In the genomic region with DNA sequence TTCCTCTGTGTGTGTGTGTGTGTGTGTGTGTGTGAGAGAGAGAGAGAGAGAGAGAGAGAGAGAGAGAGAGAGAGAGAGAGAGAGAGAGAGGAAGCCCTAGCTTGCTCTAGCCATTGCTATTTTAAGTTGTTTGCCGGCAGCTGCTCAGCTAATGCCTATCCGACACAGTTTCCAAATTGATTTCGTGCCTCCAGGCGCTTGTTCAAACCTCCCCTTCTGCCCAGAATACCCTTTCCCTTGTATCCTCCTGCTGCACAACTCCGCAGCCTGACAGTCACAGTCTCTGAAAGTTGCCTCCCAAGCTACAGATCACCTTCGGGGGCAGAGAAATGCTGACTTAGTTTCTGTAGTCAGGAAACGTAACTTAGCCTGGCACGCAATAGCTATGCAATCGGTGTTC, we compare ENCODE assay signal across 25 mouse cellular contexts.
DNase-seq lines count a peak whose midpoint lies in the region; ATAC-seq and TF ChIP-seq lines count a peak whose summit lies in the region.
"Had no signal": no experiment of that assay in that cellular context is flagged by ENCODE, and none has a peak within 500 bp of the region (broad histone marks: within the 10 kb centered on the region; RNA-seq: fewer than 3 reads in every experiment).

No protein-coding gene starts in this region.

- peak; percentile 61 for DNase-seq in heart, adult 11 months
- DNase-seq in midbrain, embryonic 10.5 days (ENCODE audit: low spot score) = no peak
- no peak for DNase-seq in midbrain, embryonic 11.5 days (ENCODE audit: low spot score, missing footprints)
- peak; percentile 44 for DNase-seq in brain, embryonic 14.5 days (ENCODE audit: low read depth)
- peak; percentile 34 for DNase-seq in midbrain, postnatal 0 days (ENCODE audit: low spot score)
- DNase-seq: adrenal gland, postnatal 25 days; B cell, adult 2 months; cerebellum, postnatal 25 days; embryo, embryonic 11 days; gastrocnemius, postnatal 25 days; heart, adult 18-20 months; heart, postnatal 4 days; kidney, adult 8-10 months; kidney, postnatal 4 days; layer of hippocampus, postnatal 36 days; retina, postnatal 1 day; right cerebral cortex, postnatal 14 days had no signal

- H3K27me3 ChIP-seq in heart, embryonic 12.5 days (replicated peaks) = peaks cover 18% of the 10 kb centered on the region
- peaks cover 14% of the 10 kb centered on the region for H3K27me3 ChIP-seq in midbrain, embryonic 10.5 days (ENCODE audit: low read depth, poor library complexity, severe bottlenecking)
- no peaks in the 10 kb centered on the region for H3K27me3 ChIP-seq in midbrain, embryonic 11.5 days (ENCODE audit: control insufficient read depth, insufficient read depth, low read length)
- H3K27me3 ChIP-seq in midbrain, postnatal 0 days (ENCODE audit: insufficient read depth, low read length) = no peaks in the 10 kb centered on the region

- no peak overlapping the region for H3K9ac ChIP-seq in heart, embryonic 12.5 days
- no peak overlapping the region for H3K9ac ChIP-seq in midbrain, embryonic 11.5 days (ENCODE audit: low read length)
- no peak overlapping the region for H3K9ac ChIP-seq in midbrain, postnatal 0 days (replicated peaks; ENCODE audit: low read length, poor library complexity, severe bottlenecking)
- H3K9ac ChIP-seq: embryonic facial prominence, embryonic 13.5 days; intestine, embryonic 15.5 days; lung, embryonic 15.5 days had no signal

- H3K4me2 ChIP-seq in heart, embryonic 12.5 days = no peak overlapping the region
- H3K4me2 ChIP-seq in midbrain, embryonic 11.5 days = no peak overlapping the region
- H3K4me2 ChIP-seq in midbrain, postnatal 0 days (ENCODE audit: low read depth, low read length, poor library complexity, severe bottlenecking) = no peak overlapping the region
- H3K4me2 ChIP-seq: embryonic facial prominence, embryonic 13.5 days; heart, embryonic 11.5 days; intestine, embryonic 15.5 days; lung, embryonic 15.5 days had no signal

- ATAC-seq in heart, embryonic 12.5 days (ENCODE audit: insufficient number of reproducible peaks, low FRiP score) = no peak
- no peak for ATAC-seq in midbrain, embryonic 11.5 days (ENCODE audit: low FRiP score)
- ATAC-seq in midbrain, postnatal 0 days (ENCODE audit: low FRiP score) = no peak
- ATAC-seq: hindbrain, embryonic 16.5 days; intestine, embryonic 15.5 days had no signal

- 67% methylated on average over 9 of the region's 9 CpGs for WGBS in heart, embryonic 12.5 days
- 76% methylated on average over 9 of the region's 9 CpGs for WGBS in midbrain, embryonic 10.5 days
- WGBS in midbrain, embryonic 11.5 days = 60% methylated on average over 9 of the region's 9 CpGs
- WGBS in midbrain, postnatal 0 days = 39% methylated on average over 9 of the region's 9 CpGs

- TF ChIP-seq CTCF in brain, embryonic 14.5 days (IDR thresholded peaks at IDR 0.05; ENCODE audit: borderline replicate concordance, extremely low read depth, insufficient read depth, insufficient read length) = no peak
- no peak for TF ChIP-seq CTCF in midbrain, postnatal 0 days (IDR thresholded peaks at IDR 0.05)

- no peak overlapping the region for H3K4me3 ChIP-seq in heart, embryonic 12.5 days
- H3K4me3 ChIP-seq in midbrain, embryonic 10.5 days = no peak overlapping the region
- no peak overlapping the region for H3K4me3 ChIP-seq in midbrain, embryonic 11.5 days (ENCODE audit: low read depth, low read length)
- H3K4me3 ChIP-seq in midbrain, postnatal 0 days (ENCODE audit: low read depth, low read length) = no peak overlapping the region
- H3K4me3 ChIP-seq: embryonic facial prominence, embryonic 13.5 days; erythroblast, embryonic 14.5 days; intestine, embryonic 15.5 days; lung, embryonic 15.5 days had no signal

- H3K36me3 ChIP-seq in heart, embryonic 12.5 days = no peaks in the 10 kb centered on the region
- H3K36me3 ChIP-seq in midbrain, embryonic 10.5 days = no peaks in the 10 kb centered on the region
- no peaks in the 10 kb centered on the region for H3K36me3 ChIP-seq in midbrain, embryonic 11.5 days (ENCODE audit: control insufficient read depth, insufficient read depth, low read length)
- H3K36me3 ChIP-seq in midbrain, postnatal 0 days (ENCODE audit: insufficient read depth, low read length) = no peaks in the 10 kb centered on the region
- H3K36me3 ChIP-seq: embryonic facial prominence, embryonic 13.5 days; intestine, embryonic 15.5 days; lung, embryonic 15.5 days had no signal

- no peak overlapping the region for H3K27ac ChIP-seq in heart, embryonic 12.5 days (ENCODE audit: poor library complexity, severe bottlenecking)
- H3K27ac ChIP-seq in midbrain, embryonic 10.5 days (replicated peaks) = 0 out of 2 replicates have a peak overlapping the region, but pooled peaks have one; percentile 17
- no peak overlapping the region for H3K27ac ChIP-seq in midbrain, embryonic 11.5 days (ENCODE audit: low read depth, low read length)
- H3K27ac ChIP-seq in midbrain, postnatal 0 days (ENCODE audit: low read depth, low read length) = no peak overlapping the region
- H3K27ac ChIP-seq: embryonic facial prominence, embryonic 13.5 days; intestine, embryonic 15.5 days; kidney, postnatal 0 days; lung, embryonic 15.5 days had no signal

- no peaks in the 10 kb centered on the region for H3K4me1 ChIP-seq in heart, embryonic 12.5 days (replicated peaks)
- H3K4me1 ChIP-seq in midbrain, embryonic 10.5 days = peaks cover 32% of the 10 kb centered on the region
- H3K4me1 ChIP-seq in midbrain, embryonic 11.5 days (ENCODE audit: control insufficient read depth, insufficient read depth, low read length) = peaks cover 1% of the 10 kb centered on the region
- H3K4me1 ChIP-seq in midbrain, postnatal 0 days (ENCODE audit: insufficient read depth, low read length) = peaks cover 1% of the 10 kb centered on the region; the same call in 1 of the 2 replicates
- H3K4me1 ChIP-seq: intestine, embryonic 15.5 days; lung, embryonic 15.5 days had no signal

- no peaks in the 10 kb centered on the region for H3K9me3 ChIP-seq in heart, embryonic 12.5 days (replicated peaks)
- no peaks in the 10 kb centered on the region for H3K9me3 ChIP-seq in midbrain, embryonic 10.5 days (replicated peaks)
- H3K9me3 ChIP-seq in midbrain, embryonic 11.5 days (ENCODE audit: control insufficient read depth, low read length) = no peaks in the 10 kb centered on the region
- no peaks in the 10 kb centered on the region for H3K9me3 ChIP-seq in midbrain, postnatal 0 days (ENCODE audit: low read length)
- H3K9me3 ChIP-seq: embryonic facial prominence, embryonic 13.5 days; intestine, embryonic 15.5 days; lung, embryonic 15.5 days had no signal

- TF ChIP-seq POLR2A in brain, embryonic 14.5 days (IDR thresholded peaks at IDR 0.05; ENCODE audit: borderline replicate concordance, extremely low read depth, insufficient read depth, insufficient read length, poor library complexity, severe bottlenecking) = no peak

Comparison
In these comparisons a context has a peak if more than half of its experiments do, and no peak if none do; other contexts are left out.
1. DNase-seq: peak in heart, adult 11 months (single experiment), brain, embryonic 14.5 days (single experiment) and midbrain, postnatal 0 days (single experiment); none in midbrain, embryonic 10.5 days (single experiment) and midbrain, embryonic 11.5 days (single experiment).